Mouse (Mus musculus) bone marrow macrophage, adult 2 months (primary cell): ENCODE results near the gene Ddx24.

Experiments
- CTCF ChIP-seq: IDR thresholded peaks from 2 replicates; pipeline ENCODE4 v1.5.1; 2012; ENCODE audit warnings: low read depth, mild to moderate bottlenecking, low read length, moderate library complexity
- POLR2A ChIP-seq: IDR thresholded peaks from 2 replicates; pipeline ENCODE4 v1.6.1; 2012; ENCODE audit warnings: mild to moderate bottlenecking, low read depth, low read length, borderline replicate concordance

DNA sequence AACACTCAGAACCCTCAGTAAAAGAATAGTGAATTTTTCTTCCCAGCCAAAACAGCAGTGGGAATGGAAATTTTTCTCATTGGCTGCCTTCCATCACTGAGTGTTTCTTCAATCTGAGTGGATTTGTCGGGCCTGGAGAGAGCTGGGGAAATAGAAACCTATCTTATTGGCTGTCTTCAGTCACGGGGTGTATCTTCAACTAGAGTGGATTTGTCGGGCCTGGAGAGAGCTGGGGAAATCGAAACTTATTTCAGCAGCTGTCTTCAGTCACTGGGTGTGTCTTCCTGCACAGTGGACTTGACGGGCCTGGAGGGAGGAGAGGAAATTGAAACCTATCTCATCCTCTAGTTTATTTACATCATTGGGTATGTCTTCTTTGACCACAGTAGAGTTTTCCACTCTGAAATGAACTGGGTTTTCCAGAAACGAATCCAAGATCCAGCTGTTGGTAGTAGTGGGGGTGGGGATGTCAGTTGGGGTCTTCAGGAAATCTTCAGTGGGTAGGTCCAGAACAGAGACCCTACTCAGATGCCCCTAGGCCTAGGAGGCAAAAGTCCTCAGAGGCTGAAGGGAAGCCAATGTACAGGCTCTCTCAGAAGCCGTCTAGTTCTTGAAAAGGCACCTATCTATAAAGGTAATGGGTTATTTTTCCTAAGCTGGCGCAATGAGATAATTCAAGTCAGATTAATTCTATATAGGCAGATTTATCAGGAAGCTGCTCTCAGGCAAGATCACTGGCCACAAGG is 8.5 kb upstream of the Ddx24 start, which contains the start of gene Ifi27:
- TF ChIP-seq CTCF (no peak), POLR2A (no peak)
